Mouse (Mus musculus) T-helper 17 cell (primary cell): ENCODE results near the gene Hacd3.
"Not testable (repeated sequence)": the region's sequence is repeated elsewhere in the genome, so short reads cannot be mapped to it uniquely, and the experiment has no call there.

ENCODE experiments used
- in situ Hi-C, 2 experiments: fragments of 300-600 bp; cut with MboI, MseI; formaldehyde crosslinking; loops; 1 replicate in 1 of 2; 2 replicates in 1 of 2; pipeline ENCODE4 v1.15.1; 2025; ENCODE audit warnings: high pct_unique_total_duplicates in 2 of 2

Gene Hacd3

GRCm38 (mm10) chr9:65020991-65021886, at the start of gene Hacd3:
Gene Hacd3 (minus strand): TSS chr9:65021693.
- in situ Hi-C loops = loop anchor here (10.0 to 25.0 kb wide), 2 partner anchors 1284 to 1914 kb away; no protein-coding TSS in a partner anchor

GRCm38 (mm10) chr9:65070587-65070986, 49.1 kb upstream of the Hacd3 start:
- in situ Hi-C loops = no loop called here

GRCm38 (mm10) chr9:65064251-65064650, 42.8 kb upstream of the Hacd3 start:
- in situ Hi-C loops = loop anchor here in 1 of 2 experiments (5.0 kb wide), 1 partner anchor 757 kb away; no protein-coding TSS in a partner anchor

DNA sequence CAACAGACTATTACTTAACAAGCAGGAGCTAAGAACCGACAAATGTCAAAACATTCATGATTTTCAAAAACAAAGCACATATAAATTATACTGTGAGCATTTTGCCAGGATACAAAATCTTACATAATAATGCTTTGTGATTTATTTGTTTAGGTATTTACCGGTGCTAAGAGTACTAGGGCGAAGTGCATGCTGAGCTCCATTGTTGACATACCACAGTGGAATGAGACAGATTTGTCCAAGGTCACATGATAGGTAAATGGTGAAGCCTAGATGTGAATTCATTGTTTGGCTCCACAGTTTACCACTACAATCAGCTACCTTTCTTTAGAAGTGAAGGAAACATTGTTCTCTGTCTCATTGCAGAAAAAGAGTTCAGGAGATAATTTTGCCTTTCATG, 29.5 kb upstream of the Hacd3 start:
- in situ Hi-C loops = no loop called here

DNA sequence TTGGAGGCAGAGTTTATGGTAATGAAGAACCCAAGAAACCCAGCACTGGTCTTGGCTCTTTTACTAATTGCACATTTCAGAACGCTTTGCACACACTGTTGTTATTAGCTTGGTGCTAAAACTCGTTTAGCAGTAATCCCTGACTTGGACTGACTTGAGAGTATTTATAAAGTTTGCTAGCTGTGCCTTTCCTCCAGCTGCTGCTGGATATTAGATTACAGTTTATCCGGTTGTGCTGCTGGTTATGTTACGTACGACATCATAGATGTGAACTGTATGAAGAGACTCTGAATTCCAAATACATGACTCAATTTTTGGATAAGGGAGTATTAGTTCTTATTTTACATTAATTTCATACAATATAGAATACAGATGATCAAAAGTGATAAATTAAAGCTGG, 27.9 kb upstream of the Hacd3 start:
- in situ Hi-C loops = loop anchor here in 1 of 2 experiments (10.0 kb wide), 1 partner anchor 895 kb away; no protein-coding TSS in a partner anchor

- in situ Hi-C loops = loop anchor here in 1 of 2 experiments (10.0 kb wide), 1 partner anchor 892 kb away; no protein-coding TSS in a partner anchor
These were observed 25.5 kb upstream of the Hacd3 start for GRCm38 (mm10) chr9:65046993-65047392.

DNA sequence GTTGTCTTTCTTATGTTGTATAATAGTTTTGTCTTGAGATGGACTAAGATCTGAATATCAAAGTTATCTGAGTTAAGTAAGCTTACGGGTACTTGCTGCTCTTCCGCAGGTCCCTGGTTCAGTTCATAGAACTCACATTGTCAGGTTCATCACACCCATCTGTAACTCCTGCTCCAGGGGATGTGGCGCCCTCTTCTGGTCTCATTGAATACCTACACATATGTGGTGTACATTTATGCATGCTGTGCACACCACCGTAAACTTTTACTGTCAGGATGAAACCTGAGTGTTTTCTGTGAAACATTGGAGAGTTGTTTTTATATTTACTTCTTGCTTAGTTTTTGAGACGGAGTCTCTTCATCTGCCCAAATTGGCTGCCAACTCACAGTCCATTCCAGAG, 19.9 kb upstream of the Hacd3 start:
- in situ Hi-C loops = loop anchor here in 1 of 2 experiments (10.0 kb wide), 1 partner anchor 887 kb away; no protein-coding TSS in a partner anchor

GRCm38 (mm10) chr9:65036861-65037260, 15.4 kb upstream of the Hacd3 start:
- in situ Hi-C loops = no loop called here

DNA sequence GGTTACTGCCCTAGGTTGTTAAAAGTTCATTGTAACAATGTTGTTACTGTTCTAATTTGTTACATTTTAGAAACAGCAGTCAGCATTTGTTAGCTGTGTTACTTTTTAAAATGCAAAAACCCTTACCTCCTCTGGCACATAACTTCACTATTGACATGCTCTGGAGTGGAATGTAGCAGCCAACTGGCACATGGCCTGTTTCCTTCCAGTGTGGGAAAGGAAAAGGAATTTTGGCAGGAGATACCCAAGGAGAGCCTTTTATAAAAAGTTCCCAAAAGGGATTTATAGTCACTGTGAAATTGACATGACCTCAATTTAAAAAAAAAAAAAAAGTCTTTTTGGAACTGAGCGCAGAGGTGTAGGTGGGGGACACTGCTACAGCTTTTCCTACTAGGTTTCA, 15.0 kb upstream of the Hacd3 start:
- in situ Hi-C loops = no loop called here

GRCm38 (mm10) chr9:65032269-65033108, 11.0 kb upstream of the Hacd3 start, which contains the start of gene Dpp8:
Gene Dpp8 (plus strand): TSS chr9:65032414.
- in situ Hi-C loops = no loop called here

GRCm38 (mm10) chr9:65031894-65032268, 10.4 kb upstream of the Hacd3 start:
- in situ Hi-C loops = no loop called here

GRCm38 (mm10) chr9:65031355-65031754, 9.9 kb upstream of the Hacd3 start:
- in situ Hi-C loops = not testable (repeated sequence)

DNA sequence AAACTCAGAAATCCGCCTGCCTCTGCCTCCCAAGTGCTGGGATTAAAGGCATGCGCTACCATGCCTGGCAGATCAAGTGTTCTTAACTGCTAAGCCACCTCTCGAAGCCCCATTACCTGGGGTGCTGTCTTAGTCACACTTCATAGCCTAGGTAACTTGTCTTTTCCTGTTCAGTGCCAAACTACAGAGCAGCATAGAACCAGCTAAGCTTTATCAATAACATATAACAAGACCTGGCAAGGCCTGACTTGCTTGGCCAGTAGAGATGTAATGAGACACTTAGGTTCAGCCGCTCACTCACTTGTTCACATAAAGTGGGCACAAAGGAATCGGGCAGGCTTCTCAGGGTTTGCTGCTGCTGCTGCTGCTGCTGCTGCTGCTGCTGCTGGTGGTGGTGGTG, 6.8 kb upstream of the Hacd3 start:
- in situ Hi-C loops = loop anchor here in 1 of 2 experiments (10.0 kb wide), 1 partner anchor 1906 kb away; no protein-coding TSS in a partner anchor

DNA sequence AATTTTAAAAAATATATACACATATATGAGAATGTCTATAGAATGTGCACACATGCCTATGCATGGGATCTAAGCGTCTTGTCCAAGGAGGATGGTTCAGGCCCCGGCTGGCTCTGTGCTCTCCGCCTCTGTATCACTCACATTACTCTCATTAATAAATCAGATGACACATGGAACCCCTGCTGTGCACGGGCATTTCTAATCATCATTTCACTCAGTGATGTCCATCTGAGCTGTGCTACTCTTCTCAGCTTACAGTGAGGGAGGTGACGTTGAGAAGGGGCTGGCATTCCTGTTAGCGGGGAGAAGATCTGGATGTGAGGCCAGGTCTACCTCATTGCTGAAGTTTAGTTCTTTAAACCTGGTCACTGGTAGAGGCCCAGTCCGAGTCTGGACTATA, 5.7 kb upstream of the Hacd3 start:
- in situ Hi-C loops = loop anchor here in 1 of 2 experiments (10.0 kb wide), 1 partner anchor 1908 kb away; no protein-coding TSS in a partner anchor

DNA sequence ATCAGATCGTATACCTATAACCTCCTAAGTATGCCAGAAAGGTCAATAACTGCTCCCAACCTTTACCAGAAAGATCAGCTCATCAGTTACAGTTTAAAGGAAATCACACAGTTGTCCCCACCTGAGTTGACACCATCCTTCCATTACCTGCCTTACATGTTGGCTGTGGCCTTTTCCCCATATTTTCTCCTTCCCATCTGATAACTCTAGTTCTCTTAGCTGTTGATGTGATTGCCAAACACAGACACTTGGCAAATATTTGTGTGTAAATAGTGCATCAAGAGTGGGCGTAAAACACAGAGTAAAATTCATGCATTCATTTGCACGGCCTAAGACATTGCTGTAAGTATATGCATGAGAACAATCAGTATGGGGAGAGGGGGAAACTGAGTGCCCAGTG, 2.0 kb upstream of the Hacd3 start:
- in situ Hi-C loops = loop anchor here (10.0 to 25.0 kb wide), 2 partner anchors 1286 to 1911 kb away; no protein-coding TSS in a partner anchor

DNA sequence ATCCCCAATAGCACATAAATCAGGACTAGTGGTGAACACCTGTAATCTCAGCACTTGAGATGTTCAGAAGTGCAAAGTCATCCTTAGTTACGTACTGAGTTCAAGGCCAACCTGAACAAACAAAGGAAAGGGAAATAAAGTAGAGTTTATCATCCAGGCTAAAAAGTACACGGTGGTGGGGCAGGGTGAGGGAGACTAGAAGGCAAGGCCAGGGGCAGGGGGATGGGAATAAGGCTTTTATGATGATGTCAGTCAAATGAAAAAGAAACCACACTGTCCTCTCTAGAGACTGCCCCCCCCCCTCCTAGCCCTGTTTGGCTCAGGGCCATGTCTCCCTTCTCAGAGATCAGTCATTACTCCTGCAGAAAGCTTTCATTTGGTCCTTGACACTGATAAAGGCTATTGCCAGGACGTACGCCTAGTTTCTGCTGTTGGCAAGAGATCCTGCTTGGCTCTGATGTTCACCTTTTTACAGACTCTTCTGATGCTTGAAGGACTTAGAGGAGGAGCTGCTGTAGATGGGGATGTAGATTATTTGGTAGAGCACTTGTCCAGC, 1.2 kb upstream of the Hacd3 start:
- in situ Hi-C loops = loop anchor here (10.0 to 25.0 kb wide), 2 partner anchors 1285 to 1912 kb away; no protein-coding TSS in a partner anchor

- in situ Hi-C loops = loop anchor here (10.0 to 25.0 kb wide), 2 partner anchors 1285 to 1913 kb away; no protein-coding TSS in a partner anchor
These were observed 540 bp upstream of the Hacd3 start for GRCm38 (mm10) chr9:65021887-65022579.

GRCm38 (mm10) chr9:65020128-65020527, 1.4 kb downstream of the Hacd3 start:
- in situ Hi-C loops = loop anchor here (10.0 to 25.0 kb wide), 2 partner anchors 1283 to 1915 kb away; no protein-coding TSS in a partner anchor

DNA sequence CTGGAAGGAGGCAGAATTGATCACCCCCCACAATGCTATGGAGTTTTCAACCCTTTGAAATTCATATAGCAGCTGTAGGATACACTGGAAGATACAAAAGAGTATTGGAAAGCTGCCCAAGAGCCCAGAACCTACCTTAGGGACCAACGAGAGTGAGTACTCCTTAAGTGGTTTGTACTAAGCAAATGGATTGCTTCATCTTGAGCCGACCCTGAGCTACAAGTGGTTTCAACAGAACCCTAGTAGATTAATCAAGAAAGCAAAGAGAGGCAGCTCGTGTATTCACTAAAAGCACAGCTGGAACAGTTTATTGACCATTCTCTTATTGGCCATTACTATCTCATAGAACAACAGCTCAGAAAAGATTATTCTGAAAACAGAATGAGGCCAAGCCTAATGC, 2.3 kb downstream of the Hacd3 start:
- in situ Hi-C loops = loop anchor here in 1 of 2 experiments (25.0 kb wide), 1 partner anchor 1282 kb away; no protein-coding TSS in a partner anchor

DNA sequence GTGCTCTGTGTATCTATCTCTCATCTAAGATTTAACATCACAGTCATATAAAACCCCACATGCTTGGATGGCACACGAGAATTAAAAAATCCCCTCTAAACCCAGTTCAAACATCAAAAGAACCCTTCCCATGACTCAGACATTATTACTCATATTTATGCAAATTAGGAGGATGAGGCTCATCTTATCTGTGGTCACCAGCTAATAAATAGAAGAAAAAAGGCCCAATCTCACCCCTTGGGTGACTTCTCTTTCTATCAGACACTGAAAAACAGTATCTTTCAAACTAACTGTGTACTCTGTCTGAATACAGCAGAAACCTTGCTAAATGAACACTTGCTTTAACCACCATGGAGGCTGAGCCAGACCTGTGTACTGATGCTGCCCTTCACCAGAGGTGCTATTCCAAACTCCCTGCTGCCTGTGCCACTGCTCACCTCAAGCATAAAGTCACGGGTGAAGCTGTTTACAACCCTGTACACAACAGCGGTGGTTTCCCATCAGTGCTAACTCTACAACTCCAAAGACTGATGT, 2.8 kb downstream of the Hacd3 start:
- in situ Hi-C loops = loop anchor here in 1 of 2 experiments (25.0 kb wide), 1 partner anchor 1281 kb away; no protein-coding TSS in a partner anchor
